Mouse (Mus musculus): ENCODE measurements around the gene Aqp9. TPM values are rescaled to one million over a fixed set of nuclear protein-coding genes. Genes with fewer than 3 reads are reported as not detected.
A peak's percentile ranks its signal among the peaks of the same experiment; 100 is the strongest.

Gene Aqp9
- total RNA-seq, 2 experiments from 2014 or later, result 1.1 to 1.4 TPM

GRCm38 (mm10) chr9:71173533-71173932 is 5.1 kb upstream of the Aqp9 start:
- ATAC-seq (replicated peaks; ENCODE audit: poor library complexity, severe bottlenecking), result no peak

GRCm38 (mm10) chr9:71167473-71168215 is 838 bp downstream of the Aqp9 start:
- no peak for ATAC-seq (replicated peaks; ENCODE audit: poor library complexity, severe bottlenecking)

- peak; percentile 69 for ATAC-seq (replicated peaks; ENCODE audit: poor library complexity, severe bottlenecking)
These were observed 1.5 kb downstream of the Aqp9 start for GRCm38 (mm10) chr9:71166871-71167465.

- ATAC-seq (replicated peaks; ENCODE audit: poor library complexity, severe bottlenecking), result no peak
These were observed 2.3 kb downstream of the Aqp9 start for GRCm38 (mm10) chr9:71166019-71166705.

GRCm38 (mm10) chr9:71165510-71165909 is 3.0 kb downstream of the Aqp9 start:
- ATAC-seq (replicated peaks; ENCODE audit: poor library complexity, severe bottlenecking), result peak; percentile 42

- ATAC-seq (replicated peaks; ENCODE audit: poor library complexity, severe bottlenecking), result peak; percentile 67
These were observed 3.4 kb downstream of the Aqp9 start for GRCm38 (mm10) chr9:71165061-71165460.

GRCm38 (mm10) chr9:71164353-71164752 is 4.1 kb downstream of the Aqp9 start:
- ATAC-seq (replicated peaks; ENCODE audit: poor library complexity, severe bottlenecking), result no peak

- no peak for ATAC-seq (replicated peaks; ENCODE audit: poor library complexity, severe bottlenecking)
These were observed 5.4 kb downstream of the Aqp9 start for GRCm38 (mm10) chr9:71162858-71163740.

- ATAC-seq (replicated peaks; ENCODE audit: poor library complexity, severe bottlenecking), result peak; percentile 43
These were observed 6.2 kb downstream of the Aqp9 start for GRCm38 (mm10) chr9:71162131-71162857.

- peak; percentile 17; the same call in 1 of the 2 replicates for ATAC-seq (replicated peaks; ENCODE audit: poor library complexity, severe bottlenecking)
These were observed 7.4 kb downstream of the Aqp9 start for GRCm38 (mm10) chr9:71160849-71161711.

- no peak for ATAC-seq (replicated peaks; ENCODE audit: poor library complexity, severe bottlenecking)
These were observed 8.8 kb downstream of the Aqp9 start for GRCm38 (mm10) chr9:71159686-71160085.

- ATAC-seq (replicated peaks; ENCODE audit: poor library complexity, severe bottlenecking), result no peak
These were observed 9.3 kb downstream of the Aqp9 start for GRCm38 (mm10) chr9:71159060-71159626.

GRCm38 (mm10) chr9:71157921-71158646 is 10.4 kb downstream of the Aqp9 start:
- no peak for ATAC-seq (replicated peaks; ENCODE audit: poor library complexity, severe bottlenecking)

- ATAC-seq (replicated peaks; ENCODE audit: poor library complexity, severe bottlenecking), result no peak
These were observed 11.9 kb downstream of the Aqp9 start for GRCm38 (mm10) chr9:71156447-71157035.

- ATAC-seq (replicated peaks; ENCODE audit: poor library complexity, severe bottlenecking), result peak; percentile 87
These were observed 13.0 kb downstream of the Aqp9 start for GRCm38 (mm10) chr9:71155399-71156005.

- ATAC-seq (replicated peaks; ENCODE audit: poor library complexity, severe bottlenecking), result no peak
These were observed 17.1 kb downstream of the Aqp9 start for GRCm38 (mm10) chr9:71151386-71151785.

GRCm38 (mm10) chr9:71150175-71150574 is 18.3 kb downstream of the Aqp9 start:
- no peak for ATAC-seq (replicated peaks; ENCODE audit: poor library complexity, severe bottlenecking)
